Mouse (Mus musculus): Measurements from ENCODE around the gene Pdzd2. TPM values are rescaled to one million over a fixed set of nuclear protein-coding genes. Genes with fewer than 3 reads are reported as not detected.
A peak's percentile ranks its signal among the peaks of the same experiment; 100 is the strongest.

Gene Pdzd2
- polyA plus RNA-seq, 1 experiment, result 2.4 TPM

GRCm38 (mm10) chr15:12376491-12377069 is 363.1 kb downstream of the Pdzd2 start:
- no peak overlapping the region for H3K27ac ChIP-seq (ENCODE audit: insufficient read depth, low read depth, low read length)
- no peak for TF ChIP-seq CTCF (IDR thresholded peaks at IDR 0.05; ENCODE audit: extremely low read depth, insufficient read length, insufficient replicate concordance, low read depth, low read length)
- TF ChIP-seq POLR2A (IDR thresholded peaks at IDR 0.05; ENCODE audit: low read depth, low read length), result no peak
- no peaks in the 10 kb centered on the region for H3K27me3 ChIP-seq (ENCODE audit: control insufficient read depth, insufficient read depth, low read length)
- no peaks in the 10 kb centered on the region for H3K36me3 ChIP-seq (ENCODE audit: control insufficient read depth, insufficient read depth, low read length)
- 72% methylated on average over 13 of the region's 13 CpGs for WGBS
- H3K4me3 ChIP-seq (ENCODE audit: low read depth, low read length), result no peak overlapping the region
- peaks cover 6% of the 10 kb centered on the region; the same call in 1 of the 2 replicates for H3K4me1 ChIP-seq (ENCODE audit: control insufficient read depth, insufficient read depth, insufficient read length, low read length)

GRCm38 (mm10) chr15:12375641-12376311 is 363.9 kb downstream of the Pdzd2 start:
- H3K27ac ChIP-seq (ENCODE audit: insufficient read depth, low read depth, low read length), result peak overlapping the region; percentile 7; the same call in 1 of the 2 replicates
- no peaks in the 10 kb centered on the region for H3K36me3 ChIP-seq (ENCODE audit: control insufficient read depth, insufficient read depth, low read length)
- TF ChIP-seq POLR2A (IDR thresholded peaks at IDR 0.05; ENCODE audit: low read depth, low read length), result no peak
- TF ChIP-seq CTCF (IDR thresholded peaks at IDR 0.05; ENCODE audit: extremely low read depth, insufficient read length, insufficient replicate concordance, low read depth, low read length), result peak; percentile 80
- WGBS, result 23% methylated on average over 19 of the region's 19 CpGs
- H3K4me1 ChIP-seq (ENCODE audit: control insufficient read depth, insufficient read depth, insufficient read length, low read length), result peaks cover 8% of the 10 kb centered on the region; the same call in 1 of the 2 replicates
- no peaks in the 10 kb centered on the region for H3K27me3 ChIP-seq (ENCODE audit: control insufficient read depth, insufficient read depth, low read length)
- H3K4me3 ChIP-seq (ENCODE audit: low read depth, low read length), result peak overlapping the region; percentile 47

- Histone ChIP-seq H3K27ac (ENCODE audit: insufficient read depth, low read depth, low read length) (no peak overlapping the region), H3K36me3 (ENCODE audit: control insufficient read depth, insufficient read depth, low read length) (no peaks in the 10 kb centered on the region), H3K4me1 (ENCODE audit: control insufficient read depth, insufficient read depth, insufficient read length, low read length) (peaks cover 8% of the 10 kb centered on the region; the same call in 1 of the 2 replicates), H3K27me3 (ENCODE audit: control insufficient read depth, insufficient read depth, low read length) (no peaks in the 10 kb centered on the region), H3K4me3 (ENCODE audit: low read depth, low read length) (peak overlapping the region; percentile 41; the same call in 1 of the 2 replicates)
- 71% methylated on average over 18 of the region's 18 CpGs for WGBS
- TF ChIP-seq POLR2A (IDR thresholded peaks at IDR 0.05; ENCODE audit: low read depth, low read length) (no peak), CTCF (IDR thresholded peaks at IDR 0.05; ENCODE audit: extremely low read depth, insufficient read length, insufficient replicate concordance, low read depth, low read length) (no peak)
These were observed 364.8 kb downstream of the Pdzd2 start for GRCm38 (mm10) chr15:12374916-12375315.

GRCm38 (mm10) chr15:12373918-12374317 is 365.8 kb downstream of the Pdzd2 start:
- H3K27me3 ChIP-seq (ENCODE audit: control insufficient read depth, insufficient read depth, low read length), result no peaks in the 10 kb centered on the region
- H3K36me3 ChIP-seq (ENCODE audit: control insufficient read depth, insufficient read depth, low read length), result no peaks in the 10 kb centered on the region
- WGBS, result 88% methylated on average over 6 of the region's 6 CpGs
- peaks cover 8% of the 10 kb centered on the region; the same call in 1 of the 2 replicates for H3K4me1 ChIP-seq (ENCODE audit: control insufficient read depth, insufficient read depth, insufficient read length, low read length)
- TF ChIP-seq POLR2A (IDR thresholded peaks at IDR 0.05; ENCODE audit: low read depth, low read length) (no peak), CTCF (IDR thresholded peaks at IDR 0.05; ENCODE audit: extremely low read depth, insufficient read length, insufficient replicate concordance, low read depth, low read length) (no peak)
- H3K27ac ChIP-seq (ENCODE audit: insufficient read depth, low read depth, low read length), result no peak overlapping the region
- no peak overlapping the region for H3K4me3 ChIP-seq (ENCODE audit: low read depth, low read length)

GRCm38 (mm10) chr15:12373496-12373895 is 366.2 kb downstream of the Pdzd2 start:
- H3K4me3 ChIP-seq (ENCODE audit: low read depth, low read length), result no peak overlapping the region
- H3K27ac ChIP-seq (ENCODE audit: insufficient read depth, low read depth, low read length), result no peak overlapping the region
- H3K27me3 ChIP-seq (ENCODE audit: control insufficient read depth, insufficient read depth, low read length), result no peaks in the 10 kb centered on the region
- WGBS, result 84% methylated on average over 14 of the region's 14 CpGs
- no peaks in the 10 kb centered on the region for H3K36me3 ChIP-seq (ENCODE audit: control insufficient read depth, insufficient read depth, low read length)
- H3K4me1 ChIP-seq (ENCODE audit: control insufficient read depth, insufficient read depth, insufficient read length, low read length), result peaks cover 8% of the 10 kb centered on the region; the same call in 1 of the 2 replicates
- TF ChIP-seq CTCF (IDR thresholded peaks at IDR 0.05; ENCODE audit: extremely low read depth, insufficient read length, insufficient replicate concordance, low read depth, low read length) (no peak), POLR2A (IDR thresholded peaks at IDR 0.05; ENCODE audit: low read depth, low read length) (no peak)

GRCm38 (mm10) chr15:12371183-12371582 is 368.5 kb downstream of the Pdzd2 start:
- TF ChIP-seq POLR2A (IDR thresholded peaks at IDR 0.05; ENCODE audit: low read depth, low read length), result no peak
- TF ChIP-seq CTCF (IDR thresholded peaks at IDR 0.05; ENCODE audit: extremely low read depth, insufficient read length, insufficient replicate concordance, low read depth, low read length), result peak; percentile 81; the same call in 1 of the 2 replicates
- H3K27me3 ChIP-seq (ENCODE audit: control insufficient read depth, insufficient read depth, low read length), result no peaks in the 10 kb centered on the region
- no peaks in the 10 kb centered on the region for H3K36me3 ChIP-seq (ENCODE audit: control insufficient read depth, insufficient read depth, low read length)
- no peak overlapping the region for H3K27ac ChIP-seq (ENCODE audit: insufficient read depth, low read depth, low read length)
- WGBS, result 2% methylated on average over 8 of the region's 8 CpGs
- H3K4me1 ChIP-seq (ENCODE audit: control insufficient read depth, insufficient read depth, insufficient read length, low read length), result peaks cover 21% of the 10 kb centered on the region
- H3K4me3 ChIP-seq (ENCODE audit: low read depth, low read length), result no peak overlapping the region

- Histone ChIP-seq H3K36me3 (ENCODE audit: control insufficient read depth, insufficient read depth, low read length) (no peaks in the 10 kb centered on the region), H3K4me3 (ENCODE audit: low read depth, low read length) (no peak overlapping the region), H3K4me1 (ENCODE audit: control insufficient read depth, insufficient read depth, insufficient read length, low read length) (peaks cover 26% of the 10 kb centered on the region), H3K27ac (ENCODE audit: insufficient read depth, low read depth, low read length) (no peak overlapping the region), H3K27me3 (ENCODE audit: control insufficient read depth, insufficient read depth, low read length) (no peaks in the 10 kb centered on the region)
- TF ChIP-seq CTCF (IDR thresholded peaks at IDR 0.05; ENCODE audit: extremely low read depth, insufficient read length, insufficient replicate concordance, low read depth, low read length) (no peak), POLR2A (IDR thresholded peaks at IDR 0.05; ENCODE audit: low read depth, low read length) (no peak)
- WGBS, result 97% methylated on average over 3 of the region's 3 CpGs
These were observed 369.6 kb downstream of the Pdzd2 start for GRCm38 (mm10) chr15:12370096-12370495.
